Mouse (Mus musculus): ENCODE measurements around the gene Armc5. TPM values are rescaled to one million over a fixed set of nuclear protein-coding genes. Genes with fewer than 3 reads are reported as not detected.

Armc5 gene
- total RNA-seq, 2 experiments from 2014 or later: 11.3 to 13.6 TPM

- intact Hi-C loops (cut with DNase I): no loop called here
- no peak for DNase-seq (ENCODE audit: low spot score in 2 of 2)
Measured at GRCm38 (mm10) chr7:128279750-128280149, 42.6 kb downstream of the Armc5 start.

- intact Hi-C loops (cut with DNase I): no loop called here
Measured at GRCm38 (mm10) chr7:128281765-128282164, 44.6 kb downstream of the Armc5 start.

GRCm38 (mm10) chr7:128282532-128283244 is 45.5 kb downstream of the Armc5 start:
- DNase-seq (ENCODE audit: low spot score in 2 of 2): no peak
- intact Hi-C loops (cut with DNase I): no loop called here

More at GRCm38 (mm10) chr7:128281765-128282164, 44.6 kb downstream of the Armc5 start:
- DNase-seq (ENCODE audit: low spot score in 2 of 2): no peak

GRCm38 (mm10) chr7:128284047-128284446 is 46.9 kb downstream of the Armc5 start:
- intact Hi-C loops (cut with DNase I): no loop called here
- DNase-seq (ENCODE audit: low spot score in 2 of 2): no peak

- DNase-seq (ENCODE audit: low spot score in 2 of 2): no peak
- intact Hi-C loops (cut with DNase I): no loop called here
Measured at GRCm38 (mm10) chr7:128285060-128285459, 47.9 kb downstream of the Armc5 start.

GRCm38 (mm10) chr7:128288923-128289544 is 51.9 kb downstream of the Armc5 start:
- DNase-seq (ENCODE audit: low spot score in 2 of 2): no peak
- intact Hi-C loops (cut with DNase I): no loop called here

Small RNAs within 50 kb of the gene (microRNA-seq; reads per million reads assigned to microRNA genes)
- gene Mir3103: 1.3 reads per million

Other genes with a start within 250 kb of the Armc5 start
- gene Pycard, start 243.5 kb upstream of the Armc5 start, total RNA-seq (2021): 1 to 10 TPM in 1 of 2 experiments, under 1 TPM in 1; 0.79 to 1.8 TPM
- gene Trim72, start 233.4 kb upstream of the Armc5 start, total RNA-seq (2021): under 1 TPM; 0.96 to 0.97 TPM
- gene Itgam, start 174.7 kb upstream of the Armc5 start, total RNA-seq (2021): 10 to 100 TPM; 10.2 to 12.1 TPM
- gene Gm49368, start 174.7 kb upstream of the Armc5 start, total RNA-seq (2021): not detected
- under 1 TPM in 1 of 2 experiments, not detected in 1; 0.32 TPM for gene Itgax, start 107.8 kb upstream of the Armc5 start, total RNA-seq (2021)
- gene Itgad, start 83.0 kb upstream of the Armc5 start, total RNA-seq (2021): 1 to 10 TPM in 1 of 2 experiments, under 1 TPM in 1; 0.45 to 1.3 TPM
- 1 to 10 TPM; 7.4 to 8.7 TPM for gene Cox6a2, start 31.0 kb upstream of the Armc5 start, total RNA-seq (2021)
- 1 to 10 TPM; 2.7 to 3.7 TPM for gene 9130023H24Rik, start 689 bp downstream of the Armc5 start, total RNA-seq (2021)
- gene Tgfb1i1, start 9.5 kb downstream of the Armc5 start, total RNA-seq (2021): 10 to 100 TPM; 19.0 to 22.6 TPM
- not detected for gene Slc5a2, start 28.3 kb downstream of the Armc5 start, total RNA-seq (2021)
- gene BC017158, start 60.8 kb downstream of the Armc5 start, total RNA-seq (2021): 10 to 100 TPM; 23.5 to 26.3 TPM
- 10 to 100 TPM; 47.8 to 50.1 TPM for gene Rgs10, start 181.4 kb downstream of the Armc5 start, total RNA-seq (2021)
- gene Tial1, start 224.4 kb downstream of the Armc5 start, total RNA-seq (2021): 100 to 1,000 TPM in 1 of 2 experiments, 10 to 100 TPM in 1; 79.3 to 119 TPM

All from left cerebral cortex, postnatal 36 days (tissue).